8 mouse cellular contexts compared by ENCODE assay signal in genomic region chr10:80938831-80939550, GRCm38 (mm10). TPM values are rescaled to one million over a fixed set of nuclear protein-coding genes. Genes with fewer than 3 reads are reported as not detected.
DNase-seq lines count a peak whose midpoint lies in the region; ATAC-seq and TF ChIP-seq lines count a peak whose summit lies in the region.

No protein-coding gene starts in this region.

- no peak for TF ChIP-seq POLR2A in MEL (IDR thresholded peaks at IDR 0.05; ENCODE audit: control insufficient read depth in 1 of 2, insufficient read depth in 1 of 2, low read depth in 1 of 2, low read length in 2 of 2, poor library complexity in 1 of 2)
- no peak for TF ChIP-seq POLR2A in kidney, adult 2 months (IDR thresholded peaks at IDR 0.05; ENCODE audit: low read depth, low read length)

- H3K4me1 ChIP-seq in kidney, embryonic 14.5 days (ENCODE audit: control insufficient read depth, insufficient read depth, low read length) = peaks cover 63% of the 10 kb centered on the region
- peaks cover 5 to 28% of the 10 kb centered on the region in 2 experiments for H3K4me1 ChIP-seq in MEL (ENCODE audit: control insufficient read depth in 1 of 2, insufficient read depth in 2 of 2, low read length in 2 of 2)
- H3K4me1 ChIP-seq in forebrain, postnatal 0 days (ENCODE audit: insufficient read depth) = peaks cover 16% of the 10 kb centered on the region
- H3K4me1 ChIP-seq in liver, embryonic 16.5 days (ENCODE audit: control insufficient read depth, low read depth, low read length) = peaks cover 32% of the 10 kb centered on the region
- H3K4me1 ChIP-seq in kidney, adult 2 months (ENCODE audit: control insufficient read depth, insufficient read depth, low read length) = peaks cover 18% of the 10 kb centered on the region

- no peak for DNase-seq in kidney, postnatal 14 days
- peak; percentile 58 for DNase-seq in MEL (ENCODE audit: low read depth, low spot score)
- DNase-seq in forebrain, postnatal 0 days = no peak
- DNase-seq in layer of hippocampus, adult 9-11 months = no peak
- no peak for DNase-seq in layer of hippocampus, postnatal 25 days (ENCODE audit: extremely low spot score in 1 of 2, low spot score in 1 of 2)
- DNase-seq in kidney, adult 2 months = no peak

- no peaks in the 10 kb centered on the region for H3K79me2 ChIP-seq in MEL (ENCODE audit: control insufficient read depth, insufficient read depth, low read length, poor library complexity)

- peak overlapping the region; percentile 72 for H3K4me2 ChIP-seq in kidney, embryonic 14.5 days (replicated peaks; ENCODE audit: low read depth, low read length)
- H3K4me2 ChIP-seq in forebrain, postnatal 0 days (ENCODE audit: low read depth) = peak overlapping the region; percentile 61
- H3K4me2 ChIP-seq in liver, embryonic 16.5 days (ENCODE audit: low read depth, low read length) = peak overlapping the region; percentile 75; the same call in 1 of the 2 replicates

- peak; percentile 68 for ATAC-seq in kidney, embryonic 14.5 days (ENCODE audit: low FRiP score, low TSS enrichment)
- ATAC-seq in forebrain, postnatal 0 days = peak; percentile 19
- 0 out of 2 replicates have a peak, but pooled peaks have one; percentile 12 for ATAC-seq in liver, embryonic 16.5 days (ENCODE audit: low read depth)

- 8% methylated on average over 15 of the region's 15 CpGs for WGBS in kidney, embryonic 14.5 days
- WGBS in forebrain, postnatal 0 days = 16% methylated on average over 15 of the region's 15 CpGs
- WGBS in liver, embryonic 16.5 days (ENCODE audit: insufficient replicate concordance) = 18% methylated on average over 15 of the region's 15 CpGs
- 33% methylated on average over 15 of the region's 15 CpGs for WGBS in kidney, adult 2 months

- H3K27ac ChIP-seq in kidney, embryonic 14.5 days (ENCODE audit: low read depth, low read length) = peak overlapping the region; percentile 30
- H3K27ac ChIP-seq in MEL (ENCODE audit: control insufficient read depth, low read depth, low read length) = no peak overlapping the region
- peak overlapping the region; percentile 55; the same call in 1 of the 2 replicates for H3K27ac ChIP-seq in forebrain, postnatal 0 days (ENCODE audit: low read depth, low read length)
- H3K27ac ChIP-seq in liver, embryonic 16.5 days (ENCODE audit: low read length) = no peak overlapping the region
- H3K27ac ChIP-seq in kidney, adult 2 months (ENCODE audit: insufficient read depth, low read depth, low read length) = no peak overlapping the region

- H3K9me3 ChIP-seq in kidney, embryonic 14.5 days (ENCODE audit: control insufficient read depth, low read length) = no peaks in the 10 kb centered on the region
- H3K9me3 ChIP-seq in MEL (replicated peaks; ENCODE audit: insufficient read depth, low read length) = no peaks in the 10 kb centered on the region
- H3K9me3 ChIP-seq in forebrain, postnatal 0 days (ENCODE audit: low read length) = no peaks in the 10 kb centered on the region
- no peaks in the 10 kb centered on the region for H3K9me3 ChIP-seq in liver, embryonic 16.5 days (replicated peaks; ENCODE audit: control insufficient read depth, low read length)

- no peak overlapping the region for H3K9ac ChIP-seq in kidney, embryonic 14.5 days (ENCODE audit: low read depth, low read length)
- H3K9ac ChIP-seq in MEL (ENCODE audit: control insufficient read depth, low read depth, low read length, poor library complexity, severe bottlenecking) = peak overlapping the region; percentile 1; the same call in 1 of the 2 replicates
- peak overlapping the region; percentile 41 for H3K9ac ChIP-seq in forebrain, postnatal 0 days
- H3K9ac ChIP-seq in liver, embryonic 16.5 days (ENCODE audit: low read depth, low read length) = no peak overlapping the region

- peaks cover 20% of the 10 kb centered on the region for H3K27me3 ChIP-seq in kidney, embryonic 14.5 days (ENCODE audit: control insufficient read depth, insufficient read depth, low read length)
- no peaks in the 10 kb centered on the region for H3K27me3 ChIP-seq in MEL (ENCODE audit: control insufficient read depth in 1 of 2, insufficient read depth in 2 of 2, low read length in 2 of 2)
- H3K27me3 ChIP-seq in forebrain, postnatal 0 days (ENCODE audit: insufficient read depth, low read length) = peaks cover 9% of the 10 kb centered on the region
- H3K27me3 ChIP-seq in liver, embryonic 16.5 days (ENCODE audit: control insufficient read depth, insufficient read depth, low read depth, low read length) = peaks cover 36% of the 10 kb centered on the region
- H3K27me3 ChIP-seq in kidney, adult 2 months (replicated peaks; ENCODE audit: control insufficient read depth, insufficient read depth, low read length) = no peaks in the 10 kb centered on the region

- no peak for TF ChIP-seq EP300 in MEL (IDR thresholded peaks at IDR 0.05; ENCODE audit: low read depth in 1 of 2, low read length in 2 of 2)

- TF ChIP-seq CTCF in MEL (IDR thresholded peaks at IDR 0.05 in 2 of 3, conservative IDR thresholded peaks at IDR 0.05 in 1 of 3; ENCODE audit: control insufficient read depth in 1 of 3, insufficient read depth in 1 of 3, low read depth in 2 of 3, low read length in 3 of 3, poor library complexity in 1 of 3, severe bottlenecking in 1 of 3) = no peak
- no peak for TF ChIP-seq CTCF in forebrain, postnatal 0 days (IDR thresholded peaks at IDR 0.05; ENCODE audit: low read depth)
- TF ChIP-seq CTCF in kidney, adult 2 months (conservative IDR thresholded peaks at IDR 0.05; ENCODE audit: insufficient read depth, insufficient read length, low read depth, low read length) = no peak

- no peaks in the 10 kb centered on the region for H3K36me3 ChIP-seq in kidney, embryonic 14.5 days (ENCODE audit: control insufficient read depth, insufficient read depth, low read length)
- peaks cover 0 to 8% of the 10 kb centered on the region in 2 experiments; a peak in 2 of 4 replicates for H3K36me3 ChIP-seq in MEL (ENCODE audit: control insufficient read depth in 1 of 2, insufficient read depth in 2 of 2, low read length in 2 of 2)
- no peaks in the 10 kb centered on the region for H3K36me3 ChIP-seq in forebrain, postnatal 0 days (ENCODE audit: insufficient read depth)
- H3K36me3 ChIP-seq in liver, embryonic 16.5 days (ENCODE audit: control insufficient read depth, insufficient read depth) = no peaks in the 10 kb centered on the region
- no peaks in the 10 kb centered on the region for H3K36me3 ChIP-seq in kidney, adult 2 months (ENCODE audit: control insufficient read depth, insufficient read depth, low read length)

- peak overlapping the region; percentile 36 for H3K4me3 ChIP-seq in kidney, embryonic 14.5 days (ENCODE audit: low read length)
- peak overlapping the region; percentile 50 to 51 for H3K4me3 ChIP-seq in MEL (ENCODE audit: control insufficient read depth in 1 of 2, insufficient read depth in 1 of 2, low read depth in 2 of 2, low read length in 2 of 2)
- H3K4me3 ChIP-seq in forebrain, postnatal 0 days (ENCODE audit: low read depth, low read length) = peak overlapping the region; percentile 32
- no peak overlapping the region for H3K4me3 ChIP-seq in liver, embryonic 16.5 days (ENCODE audit: low read depth, low read length)
- H3K4me3 ChIP-seq in kidney, adult 2 months (ENCODE audit: insufficient read depth, low read depth, low read length) = no peak overlapping the region

- TF ChIP-seq RAD21 in MEL (IDR thresholded peaks at IDR 0.05; ENCODE audit: low read depth, low read length) = no peak

TF ChIP-seq in MEL, 35 proteins besides CTCF, POLR2A, EP300 and RAD21 (continues in another document):
- TF ChIP-seq MYB (IDR thresholded peaks at IDR 0.05; ENCODE audit: low read depth, low read length) = no peak
- TF ChIP-seq POLR2AphosphoS2 (IDR thresholded peaks at IDR 0.05; ENCODE audit: low read length) = no peak
- TF ChIP-seq SMC3 (IDR thresholded peaks at IDR 0.05; ENCODE audit: low read depth, low read length) = no peak
- TF ChIP-seq SIN3A (IDR thresholded peaks at IDR 0.05; ENCODE audit: low read length) = no peak
- TF ChIP-seq MAZ (IDR thresholded peaks at IDR 0.05; ENCODE audit: low read depth, low read length) = no peak
- no peak for TF ChIP-seq POLR2AphosphoS5 (IDR thresholded peaks at IDR 0.05; ENCODE audit: borderline replicate concordance, low read depth, low read length)
- TF ChIP-seq BHLHE40 (IDR thresholded peaks at IDR 0.05; ENCODE audit: borderline replicate concordance, low read depth, low read length) = no peak

RNA-seq across cellular contexts. Expression of gene Gadd45b, which starts 9.1 kb away (rescaled TPM):
- polyA plus RNA-seq in kidney, embryonic 14.5 days (2014; fragmentation: Nextera tagmentation; extraction: Ambion mirVana) = 16.1 and 16.3 TPM in 2 replicates
- total RNA-seq in MEL (2012; rRNA removed) = 13.3 and 13.4 TPM in 2 replicates
- polyA plus RNA-seq in MEL (2012; ENCODE audit: insufficient read depth in 1 of 2, insufficient read length in 2 of 2, low read depth in 1 of 2, low replicate concordance in 2 of 2, missing spikeins in 1 of 2) = 10 to 100 TPM in 1 of 2 experiments, not detected in 1; 10.1 TPM
- 5.0 and 5.8 TPM in 2 replicates for total RNA-seq in forebrain, postnatal 0 days (2014; rRNA removed)
- 6.5 and 7.7 TPM in 2 replicates for polyA plus RNA-seq in forebrain, postnatal 0 days (2015; fragmentation: Nextera tagmentation; extraction: Ambion mirVana)
- polyA plus RNA-seq in liver, embryonic 16.5 days (2015; fragmentation: Nextera tagmentation; extraction: Ambion mirVana) = 4.0 and 5.0 TPM in 2 replicates
- 10 to 100 TPM; 15.0 to 16.7 TPM for total RNA-seq in layer of hippocampus, postnatal 25 days (2021)
- polyA plus RNA-seq in kidney, adult 2 months (2012; rRNA removed) = 10.1 and 11.3 TPM in 2 replicates

RNA-seq across cellular contexts. Expression of gene Lmnb2, which starts 20.9 kb away (rescaled TPM):
- 16.0 and 17.1 TPM in 2 replicates for polyA plus RNA-seq in kidney, embryonic 14.5 days (2014; fragmentation: Nextera tagmentation; extraction: Ambion mirVana)
- 28.4 and 32.8 TPM in 2 replicates for total RNA-seq in MEL (2012; rRNA removed)
- 10 to 100 TPM in 1 of 2 experiments, not detected in 1; 29.9 TPM for polyA plus RNA-seq in MEL (2012; ENCODE audit: insufficient read depth in 1 of 2, insufficient read length in 2 of 2, low read depth in 1 of 2, low replicate concordance in 2 of 2, missing spikeins in 1 of 2)
- 46.1 and 46.5 TPM in 2 replicates for total RNA-seq in forebrain, postnatal 0 days (2014; rRNA removed)
- 22.1 and 24.5 TPM in 2 replicates for polyA plus RNA-seq in forebrain, postnatal 0 days (2015; fragmentation: Nextera tagmentation; extraction: Ambion mirVana)
- 10.3 TPM in 2 replicates for polyA plus RNA-seq in liver, embryonic 16.5 days (2015; fragmentation: Nextera tagmentation; extraction: Ambion mirVana)
- 10 to 100 TPM; 17.5 to 19.6 TPM for total RNA-seq in layer of hippocampus, postnatal 25 days (2021)
- 8.5 and 10.1 TPM in 2 replicates for polyA plus RNA-seq in kidney, adult 2 months (2012; rRNA removed)

RNA-seq across cellular contexts. Expression of gene Timm13, which starts 38.2 kb away (rescaled TPM):
- polyA plus RNA-seq in kidney, embryonic 14.5 days (2014; fragmentation: Nextera tagmentation; extraction: Ambion mirVana) = 391 and 501 TPM in 2 replicates
- 349 and 366 TPM in 2 replicates for total RNA-seq in MEL (2012; rRNA removed)
- polyA plus RNA-seq in MEL (2012; ENCODE audit: insufficient read depth in 1 of 2, insufficient read length in 2 of 2, low read depth in 1 of 2, low replicate concordance in 2 of 2, missing spikeins in 1 of 2) = 100 to 1,000 TPM; 329 to 645 TPM
- 214 and 233 TPM in 2 replicates for total RNA-seq in forebrain, postnatal 0 days (2014; rRNA removed)
- 381 and 448 TPM in 2 replicates for polyA plus RNA-seq in forebrain, postnatal 0 days (2015; fragmentation: Nextera tagmentation; extraction: Ambion mirVana)
- 151 and 160 TPM in 2 replicates for polyA plus RNA-seq in liver, embryonic 16.5 days (2015; fragmentation: Nextera tagmentation; extraction: Ambion mirVana)
- total RNA-seq in layer of hippocampus, postnatal 25 days (2021) = 100 to 1,000 TPM; 145 to 167 TPM
- 375 and 474 TPM in 2 replicates for polyA plus RNA-seq in kidney, adult 2 months (2012; rRNA removed)

Comparison
In these comparisons a context has a peak if more than half of its experiments do, and no peak if none do; other contexts are left out.
1. H3K27ac ChIP-seq: peak in kidney, embryonic 14.5 days (single experiment) and forebrain, postnatal 0 days (single experiment); none in MEL (single experiment), liver, embryonic 16.5 days (single experiment) and kidney, adult 2 months (single experiment).
2. H3K4me3 ChIP-seq: peak in kidney, embryonic 14.5 days (single experiment), MEL (2 of 2) and forebrain, postnatal 0 days (single experiment); none in liver, embryonic 16.5 days (single experiment) and kidney, adult 2 months (single experiment).
3. ATAC-seq: peak in every context shown above with its lines; median percentile 68 in kidney, embryonic 14.5 days; 19 in forebrain, postnatal 0 days; 12 in liver, embryonic 16.5 days.
4. H3K9ac ChIP-seq: peak in MEL (single experiment) and forebrain, postnatal 0 days (single experiment); none in kidney, embryonic 14.5 days (single experiment) and liver, embryonic 16.5 days (single experiment).
5. Peak in every context shown above with its lines, with median percentiles within 50 percentile points of each other: H3K4me2 ChIP-seq.